Mouse (Mus musculus): ENCODE measurements around the gene Bysl.
"Not testable (repeated sequence)": the region's sequence is repeated elsewhere in the genome, so short reads cannot be mapped to it uniquely, and the experiment has no call there.

Bysl gene

GRCm38 (mm10) chr17:47610849-47611660 is at the start of gene Bysl, which contains the start of the genes Med20 and Gm20517:
TSS of gene Bysl (minus strand) at chr17:47611492.
TSS of gene Med20 (plus strand) at chr17:47611582.
TSS of gene Gm20517 (plus strand) at chr17:47611589.
- peak; percentile 92 to 97 for DNase-seq (ENCODE audit: low spot score in 2 of 2)

- DNase-seq (ENCODE audit: low spot score in 2 of 2): no peak
Measured at GRCm38 (mm10) chr17:47658741-47659243, 47.5 kb upstream of the Bysl start.

- DNase-seq (ENCODE audit: low spot score in 2 of 2): no peak
Measured at GRCm38 (mm10) chr17:47657901-47658300, 46.6 kb upstream of the Bysl start.

- no peak for DNase-seq (ENCODE audit: low spot score in 2 of 2)
Measured at GRCm38 (mm10) chr17:47655697-47656096, 44.4 kb upstream of the Bysl start.

- not testable (repeated sequence) for DNase-seq (ENCODE audit: low spot score in 2 of 2)
Measured at GRCm38 (mm10) chr17:47654346-47654745, 43.1 kb upstream of the Bysl start.

GRCm38 (mm10) chr17:47651953-47652352 is 40.7 kb upstream of the Bysl start:
- DNase-seq (ENCODE audit: low spot score in 2 of 2): no peak

- DNase-seq (ENCODE audit: low spot score in 2 of 2): no peak
Measured at GRCm38 (mm10) chr17:47648966-47649365, 37.7 kb upstream of the Bysl start.

- peak; percentile 33 to 58 for DNase-seq (ENCODE audit: low spot score in 2 of 2)
Measured at GRCm38 (mm10) chr17:47646683-47647082, 35.4 kb upstream of the Bysl start.

- no peak for DNase-seq (ENCODE audit: low spot score in 2 of 2)
Measured at GRCm38 (mm10) chr17:47642992-47643391, 31.7 kb upstream of the Bysl start.

- no peak for DNase-seq (ENCODE audit: low spot score in 2 of 2)
Measured at GRCm38 (mm10) chr17:47633999-47634770, 22.9 kb upstream of the Bysl start.

- DNase-seq (ENCODE audit: low spot score in 2 of 2): no peak
Measured at GRCm38 (mm10) chr17:47632181-47632840, 21.0 kb upstream of the Bysl start.

- no peak for DNase-seq (ENCODE audit: low spot score in 2 of 2)
Measured at GRCm38 (mm10) chr17:47630678-47631065, 19.4 kb upstream of the Bysl start, which contains the start of gene Usp49. TSS of gene Usp49 (plus strand) at chr17:47630690.

GRCm38 (mm10) chr17:47629717-47630677 is 18.7 kb upstream of the Bysl start:
- no peak for DNase-seq (ENCODE audit: low spot score in 2 of 2)

GRCm38 (mm10) chr17:47628851-47629676 is 17.8 kb upstream of the Bysl start:
- peak; percentile 88 to 95 for DNase-seq (ENCODE audit: low spot score in 2 of 2)

GRCm38 (mm10) chr17:47627791-47628190 is 16.5 kb upstream of the Bysl start:
- no peak for DNase-seq (ENCODE audit: low spot score in 2 of 2)

- no peak for DNase-seq (ENCODE audit: low spot score in 2 of 2)
Measured at GRCm38 (mm10) chr17:47626031-47626430, 14.7 kb upstream of the Bysl start.

- no peak for DNase-seq (ENCODE audit: low spot score in 2 of 2)
Measured at GRCm38 (mm10) chr17:47625088-47625487, 13.8 kb upstream of the Bysl start.

GRCm38 (mm10) chr17:47624572-47624971 is 13.3 kb upstream of the Bysl start:
- not testable (repeated sequence) for DNase-seq (ENCODE audit: low spot score in 2 of 2)

- no peak for DNase-seq (ENCODE audit: low spot score in 2 of 2)
Measured at GRCm38 (mm10) chr17:47622912-47623554, 11.7 kb upstream of the Bysl start.

Data from cerebellum, postnatal 4 days (tissue).